Mouse (Mus musculus) small intestine, adult 2 months (tissue): ENCODE results near the gene Add1.

ENCODE experiments used
- CTCF ChIP-seq: fragments of 200-500 bp; IDR thresholded peaks from 2 replicates; pipeline ENCODE4 v1.5.1; 2012; ENCODE audit warnings: low read depth, mild to moderate bottlenecking, control low read depth, inconsistent platforms, low read length, moderate library complexity, mixed read lengths; ENCODE audit not compliant: insufficient replicate concordance, insufficient read length; ENCODE audit errors: extremely low read depth
- POLR2A ChIP-seq: fragments of 200-500 bp; IDR thresholded peaks from 2 replicates; pipeline ENCODE4 v1.6.1; 2012; ENCODE audit warnings: low read depth, mild to moderate bottlenecking, control low read depth, inconsistent platforms, low read length, moderate library complexity

DNA sequence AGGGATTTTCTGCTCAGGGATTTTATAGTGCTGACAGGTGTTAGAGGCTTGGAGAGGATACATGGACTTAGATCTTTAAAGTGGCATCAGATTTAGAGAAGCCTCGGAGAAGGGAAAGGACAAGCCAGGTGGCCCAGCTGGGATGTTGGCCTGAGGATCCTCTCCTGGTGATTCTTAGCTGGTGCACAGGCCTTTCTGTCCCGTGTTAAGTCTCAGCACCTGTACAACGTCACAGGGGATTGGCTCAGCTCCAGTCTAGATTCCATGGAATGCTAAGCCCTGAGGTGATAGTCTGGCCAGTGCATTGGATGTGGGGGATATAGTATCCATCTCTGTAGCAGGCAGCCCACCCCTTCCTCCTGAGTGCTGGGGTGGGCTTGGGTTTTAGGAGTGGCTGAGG, 34.8 kb downstream of the Add1 start:
- TF ChIP-seq CTCF (no peak), POLR2A (no peak)
